9 mouse cellular contexts compared by ENCODE assay signal in the genomic region with DNA sequence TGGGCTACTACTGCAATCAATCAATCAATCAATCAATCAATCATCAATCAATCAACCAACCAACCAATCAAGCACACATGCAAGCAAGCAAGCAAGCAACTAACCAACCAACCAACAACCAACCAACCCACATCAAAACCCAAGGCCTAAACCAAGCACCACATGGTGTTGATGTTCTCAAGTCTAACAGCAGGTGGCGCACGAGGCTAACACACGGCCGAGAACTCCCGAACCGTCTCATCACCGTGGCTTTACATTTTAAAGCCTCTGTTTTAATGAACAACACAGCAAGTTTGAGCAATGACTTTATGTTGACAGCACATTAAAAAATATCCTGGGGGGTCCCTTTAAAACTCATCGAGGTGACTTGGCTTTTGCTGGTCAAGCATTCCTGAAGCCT.
DNase-seq lines count a peak whose midpoint lies in the region; ATAC-seq and TF ChIP-seq lines count a peak whose summit lies in the region.
"Had no signal": no experiment of that assay in that cellular context is flagged by ENCODE, and none has a peak within 500 bp of the region (broad histone marks: within the 10 kb centered on the region; RNA-seq: fewer than 3 reads in every experiment).

No protein-coding gene starts in this region.

- H3K4me1 ChIP-seq in embryonic facial prominence, embryonic 10.5 days: peaks cover 18% of the 10 kb centered on the region
- H3K4me1 ChIP-seq in heart, embryonic 10.5 days: no peaks in the 10 kb centered on the region
- H3K4me1 ChIP-seq in kidney, embryonic 15.5 days: no peaks in the 10 kb centered on the region
- H3K4me1 ChIP-seq in liver, embryonic 12.5 days: no peaks in the 10 kb centered on the region
- H3K4me1 ChIP-seq in neural tube, embryonic 13.5 days (replicated peaks): no peaks in the 10 kb centered on the region
- no peaks in the 10 kb centered on the region for H3K4me1 ChIP-seq in stomach, postnatal 0 days (replicated peaks; ENCODE audit: control insufficient read depth, insufficient read depth)

- H3K4me3 ChIP-seq in C2C12 (ENCODE audit: insufficient read depth, poor library complexity, severe bottlenecking): no peak overlapping the region
- H3K4me3 ChIP-seq in embryonic facial prominence, embryonic 10.5 days: 0 out of 2 replicates have a peak overlapping the region, but pooled peaks have one; percentile 18
- no peak overlapping the region for H3K4me3 ChIP-seq in heart, embryonic 10.5 days
- no peak overlapping the region for H3K4me3 ChIP-seq in kidney, embryonic 15.5 days (replicated peaks)
- H3K4me3 ChIP-seq in liver, embryonic 12.5 days: no peak overlapping the region
- no peak overlapping the region for H3K4me3 ChIP-seq in neural tube, embryonic 13.5 days
- H3K4me3 ChIP-seq in stomach, postnatal 0 days (ENCODE audit: low read depth, low read length): no peak overlapping the region
- H3K4me3 ChIP-seq: embryonic facial prominence, embryonic 15.5 days had no signal

- TF ChIP-seq EP300 in stomach, postnatal 0 days (optimal IDR thresholded peaks at IDR 0.05): no peak

- H3K9me3 ChIP-seq in embryonic facial prominence, embryonic 10.5 days: no peaks in the 10 kb centered on the region
- no peaks in the 10 kb centered on the region for H3K9me3 ChIP-seq in heart, embryonic 10.5 days
- no peaks in the 10 kb centered on the region for H3K9me3 ChIP-seq in kidney, embryonic 15.5 days (replicated peaks)
- H3K9me3 ChIP-seq in liver, embryonic 12.5 days (replicated peaks): no peaks in the 10 kb centered on the region
- H3K9me3 ChIP-seq in neural tube, embryonic 13.5 days: no peaks in the 10 kb centered on the region
- no peaks in the 10 kb centered on the region for H3K9me3 ChIP-seq in stomach, postnatal 0 days (ENCODE audit: control insufficient read depth, low read length)
- H3K9me3 ChIP-seq: embryonic facial prominence, embryonic 15.5 days had no signal

- ATAC-seq in kidney, embryonic 15.5 days (replicated peaks; ENCODE audit: low FRiP score): peak; percentile 54; the same call in 1 of the 2 replicates
- ATAC-seq in liver, embryonic 12.5 days: no peak
- ATAC-seq in neural tube, embryonic 13.5 days (ENCODE audit: low read depth): peak; percentile 76; the same call in 1 of the 2 replicates
- no peak for ATAC-seq in stomach, postnatal 0 days (ENCODE audit: low FRiP score, low TSS enrichment)

- H3K27me3 ChIP-seq in C2C12 (ENCODE audit: control insufficient read depth, insufficient read depth, insufficient read length): no peaks in the 10 kb centered on the region
- H3K27me3 ChIP-seq in embryonic facial prominence, embryonic 10.5 days (replicated peaks; ENCODE audit: low read depth, poor library complexity, severe bottlenecking): no peaks in the 10 kb centered on the region
- no peaks in the 10 kb centered on the region for H3K27me3 ChIP-seq in heart, embryonic 10.5 days (ENCODE audit: insufficient read depth, poor library complexity, severe bottlenecking)
- H3K27me3 ChIP-seq in kidney, embryonic 15.5 days: no peaks in the 10 kb centered on the region
- no peaks in the 10 kb centered on the region; the same call in 1 of the 2 replicates for H3K27me3 ChIP-seq in liver, embryonic 12.5 days (replicated peaks)
- no peaks in the 10 kb centered on the region for H3K27me3 ChIP-seq in neural tube, embryonic 13.5 days
- H3K27me3 ChIP-seq in stomach, postnatal 0 days (ENCODE audit: control insufficient read depth, insufficient read depth, low read length): no peaks in the 10 kb centered on the region
- H3K27me3 ChIP-seq: embryonic facial prominence, embryonic 15.5 days had no signal

- peak; percentile 84 for DNase-seq in adrenal gland, postnatal 14 days
- DNase-seq in embryonic facial prominence, embryonic 10.5 days (ENCODE audit: low spot score): peak; percentile 84
- DNase-seq in heart, embryonic 10.5 days (ENCODE audit: low spot score): peak; percentile 83
- DNase-seq in stomach, postnatal 0 days (ENCODE audit: low spot score): peak; percentile 85

- peak; percentile 5 for TF ChIP-seq CTCF in C2C12 (IDR thresholded peaks at IDR 0.05; ENCODE audit: control insufficient read depth, insufficient read depth, insufficient read length)
- TF ChIP-seq CTCF in stomach, postnatal 0 days (IDR thresholded peaks at IDR 0.05; ENCODE audit: low read depth): peak; percentile 99

- no peaks in the 10 kb centered on the region for H3K36me3 ChIP-seq in C2C12 (ENCODE audit: control insufficient read depth, insufficient read depth)
- H3K36me3 ChIP-seq in embryonic facial prominence, embryonic 10.5 days (replicated peaks): no peaks in the 10 kb centered on the region
- H3K36me3 ChIP-seq in heart, embryonic 10.5 days: no peaks in the 10 kb centered on the region
- H3K36me3 ChIP-seq in kidney, embryonic 15.5 days: no peaks in the 10 kb centered on the region
- no peaks in the 10 kb centered on the region for H3K36me3 ChIP-seq in liver, embryonic 12.5 days
- H3K36me3 ChIP-seq in neural tube, embryonic 13.5 days: no peaks in the 10 kb centered on the region
- no peaks in the 10 kb centered on the region for H3K36me3 ChIP-seq in stomach, postnatal 0 days (ENCODE audit: control insufficient read depth, insufficient read depth, low read length)
- H3K36me3 ChIP-seq: embryonic facial prominence, embryonic 15.5 days had no signal

- no peak overlapping the region for H3K4me2 ChIP-seq in kidney, embryonic 15.5 days
- H3K4me2 ChIP-seq in liver, embryonic 12.5 days: peak overlapping the region; percentile 19
- H3K4me2 ChIP-seq in neural tube, embryonic 13.5 days: no peak overlapping the region
- H3K4me2 ChIP-seq in stomach, postnatal 0 days (replicated peaks; ENCODE audit: low read depth): no peak overlapping the region
- H3K4me2 ChIP-seq: embryonic facial prominence, embryonic 15.5 days had no signal

- under 1% methylated on average over 8 of the region's 8 CpGs for WGBS in embryonic facial prominence, embryonic 10.5 days
- 1% methylated on average over 8 of the region's 8 CpGs for WGBS in heart, embryonic 10.5 days
- WGBS in kidney, embryonic 15.5 days: under 1% methylated on average over 8 of the region's 8 CpGs
- 1% methylated on average over 8 of the region's 8 CpGs for WGBS in liver, embryonic 12.5 days (ENCODE audit: insufficient replicate concordance)
- WGBS in neural tube, embryonic 13.5 days: under 1% methylated on average over 8 of the region's 8 CpGs
- under 1% methylated on average over 8 of the region's 8 CpGs for WGBS in stomach, postnatal 0 days

- H3K9ac ChIP-seq in kidney, embryonic 15.5 days: no peak overlapping the region
- H3K9ac ChIP-seq in liver, embryonic 12.5 days: no peak overlapping the region
- no peak overlapping the region for H3K9ac ChIP-seq in neural tube, embryonic 13.5 days
- no peak overlapping the region for H3K9ac ChIP-seq in stomach, postnatal 0 days (ENCODE audit: low read length)
- H3K9ac ChIP-seq: embryonic facial prominence, embryonic 15.5 days had no signal

- no peaks in the 10 kb centered on the region for H3K79me3 ChIP-seq in C2C12 (ENCODE audit: low read depth)

- H3ac ChIP-seq in C2C12 (ENCODE audit: control insufficient read depth, insufficient read length, low read depth): no peak overlapping the region

- no peak overlapping the region for H3K27ac ChIP-seq in embryonic facial prominence, embryonic 10.5 days (replicated peaks)
- H3K27ac ChIP-seq in heart, embryonic 10.5 days: no peak overlapping the region
- H3K27ac ChIP-seq in kidney, embryonic 15.5 days: no peak overlapping the region
- H3K27ac ChIP-seq in liver, embryonic 12.5 days: no peak overlapping the region
- no peak overlapping the region for H3K27ac ChIP-seq in neural tube, embryonic 13.5 days (replicated peaks)
- H3K27ac ChIP-seq in stomach, postnatal 0 days (replicated peaks): no peak overlapping the region
- H3K27ac ChIP-seq: embryonic facial prominence, embryonic 15.5 days had no signal

- no peaks in the 10 kb centered on the region for H3K79me2 ChIP-seq in C2C12 (ENCODE audit: control insufficient read depth, insufficient read depth)

TF ChIP-seq in C2C12, 6 proteins besides CTCF, POLR2A, EP300 and RAD21:
- TF ChIP-seq MYOD1 (IDR thresholded peaks at IDR 0.05; ENCODE audit: control insufficient read depth, insufficient read length, low read depth) (no peak), USF1 (IDR thresholded peaks at IDR 0.05; ENCODE audit: low read depth) (no peak), MAX (IDR thresholded peaks at IDR 0.05) (no peak), CEBPB (IDR thresholded peaks at IDR 0.05; ENCODE audit: low read depth) (no peak), FOSL1 (IDR thresholded peaks at IDR 0.05; ENCODE audit: insufficient read depth, low read length, poor library complexity, severe bottlenecking) (no peak), MYOG (IDR thresholded peaks at IDR 0.05; ENCODE audit: control insufficient read depth, extremely low read depth, insufficient read length) (no peak)

Comparison
In these comparisons a context has a peak if more than half of its experiments do, and no peak if none do; other contexts are left out.
1. ATAC-seq: peak in kidney, embryonic 15.5 days (single experiment) and neural tube, embryonic 13.5 days (single experiment); none in liver, embryonic 12.5 days (single experiment) and stomach, postnatal 0 days (single experiment).
2. Peak in every context shown above with its lines, with median percentiles within 50 percentile points of each other: DNase-seq.